Mouse (Mus musculus) erythroblast, embryonic 14.5 days (primary cell): Measurements from ENCODE around the gene Pum1.

Experiments used
- GATA1 ChIP-seq: IDR thresholded peaks from 2 replicates; pipeline ENCODE4 v1.6.1; 2012; ENCODE audit warnings: low read length, inconsistent platforms, mixed read lengths
- TAL1 ChIP-seq: IDR thresholded peaks from 3 replicates; pipeline ENCODE4 v1.6.1; 2012; ENCODE audit warnings: low read length, inconsistent platforms, mixed read lengths

DNA sequence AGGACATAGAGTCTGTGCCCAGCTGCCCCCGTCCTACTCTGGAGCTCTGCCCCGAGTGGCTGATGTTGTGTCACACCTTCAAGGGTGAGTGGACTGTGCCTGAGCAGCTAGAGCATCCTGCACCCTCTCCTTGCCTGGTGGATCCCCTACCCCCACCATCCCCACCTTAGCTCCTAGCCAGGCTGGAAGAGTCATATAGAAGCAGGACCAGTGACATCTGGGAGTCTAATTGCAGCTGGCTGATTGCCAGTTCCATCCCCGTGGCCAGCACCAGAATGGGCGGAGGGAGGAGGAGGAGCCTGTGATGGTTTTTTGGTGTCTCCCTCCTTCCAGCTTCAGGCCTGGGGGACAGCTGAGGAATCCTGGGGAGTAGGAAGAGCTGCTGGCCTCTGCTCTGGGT lies 136.0 kb downstream of the Pum1 start:
- TF ChIP-seq GATA1 (no peak), TAL1 (no peak)
